Mouse (Mus musculus): ENCODE results near the gene Jade1. TPM values are rescaled to one million over a fixed set of nuclear protein-coding genes. Genes with fewer than 3 reads are reported as not detected.

The Jade1 gene
- polyA plus RNA-seq, 1 experiment = 201 TPM

- Histone ChIP-seq H3K9me3 (replicated peaks; ENCODE audit: control insufficient read depth, insufficient read depth, low read length, poor library complexity, severe bottlenecking) (no peaks in the 10 kb centered on the region), H3K4me1 (ENCODE audit: control insufficient read depth, insufficient read depth, low read length) (peaks cover 5% of the 10 kb centered on the region), H3K9ac (ENCODE audit: low read depth, poor library complexity, severe bottlenecking) (no peak overlapping the region), H3K27me3 (ENCODE audit: control insufficient read depth, insufficient read depth, low read length, poor library complexity, severe bottlenecking) (no peaks in the 10 kb centered on the region), H3K27ac (ENCODE audit: insufficient read depth, low read length) (peak overlapping the region; percentile 20; the same call in 1 of the 2 replicates), H3K36me3 (ENCODE audit: control insufficient read depth, insufficient read depth, low read length, poor library complexity, severe bottlenecking) (peaks cover 98% of the 10 kb centered on the region), H3K4me3 (ENCODE audit: low read depth, low read length) (no peak overlapping the region)
- TF ChIP-seq CTCF (IDR thresholded peaks at IDR 0.05; ENCODE audit: low read depth, low read length) = no peak
- TF ChIP-seq EP300 (IDR thresholded peaks at IDR 0.05; ENCODE audit: insufficient read depth, low read depth, low read length) = no peak
- TF ChIP-seq POLR2A (IDR thresholded peaks at IDR 0.05; ENCODE audit: insufficient read depth, low read length) = no peak
Observed at GRCm38 (mm10) chr3:41594097-41594879, 38.8 kb downstream of the Jade1 start.

- Histone ChIP-seq H3K4me3 (ENCODE audit: low read depth, low read length) (no peak overlapping the region), H3K36me3 (ENCODE audit: control insufficient read depth, insufficient read depth, low read length, poor library complexity, severe bottlenecking) (peaks cover 98% of the 10 kb centered on the region), H3K9ac (ENCODE audit: low read depth, poor library complexity, severe bottlenecking) (no peak overlapping the region), H3K9me3 (replicated peaks; ENCODE audit: control insufficient read depth, insufficient read depth, low read length, poor library complexity, severe bottlenecking) (no peaks in the 10 kb centered on the region), H3K27ac (ENCODE audit: insufficient read depth, low read length) (no peak overlapping the region), H3K27me3 (ENCODE audit: control insufficient read depth, insufficient read depth, low read length, poor library complexity, severe bottlenecking) (no peaks in the 10 kb centered on the region), H3K4me1 (ENCODE audit: control insufficient read depth, insufficient read depth, low read length) (peaks cover 8% of the 10 kb centered on the region)
- TF ChIP-seq POLR2A (IDR thresholded peaks at IDR 0.05; ENCODE audit: insufficient read depth, low read length) (no peak), CTCF (IDR thresholded peaks at IDR 0.05; ENCODE audit: low read depth, low read length) (no peak), EP300 (IDR thresholded peaks at IDR 0.05; ENCODE audit: insufficient read depth, low read depth, low read length) (no peak)
Observed at GRCm38 (mm10) chr3:41595010-41595409, 39.5 kb downstream of the Jade1 start.

GRCm38 (mm10) chr3:41597036-41597435 is 41.5 kb downstream of the Jade1 start:
- Histone ChIP-seq H3K36me3 (ENCODE audit: control insufficient read depth, insufficient read depth, low read length, poor library complexity, severe bottlenecking) (peaks cover 96% of the 10 kb centered on the region), H3K9ac (ENCODE audit: low read depth, poor library complexity, severe bottlenecking) (no peak overlapping the region), H3K27me3 (ENCODE audit: control insufficient read depth, insufficient read depth, low read length, poor library complexity, severe bottlenecking) (no peaks in the 10 kb centered on the region), H3K9me3 (replicated peaks; ENCODE audit: control insufficient read depth, insufficient read depth, low read length, poor library complexity, severe bottlenecking) (no peaks in the 10 kb centered on the region), H3K27ac (ENCODE audit: insufficient read depth, low read length) (0 out of 2 replicates have a peak overlapping the region, but pooled peaks have one; percentile 3), H3K4me1 (ENCODE audit: control insufficient read depth, insufficient read depth, low read length) (peaks cover 4% of the 10 kb centered on the region), H3K4me3 (ENCODE audit: low read depth, low read length) (no peak overlapping the region)
- TF ChIP-seq EP300 (IDR thresholded peaks at IDR 0.05; ENCODE audit: insufficient read depth, low read depth, low read length) (no peak), CTCF (IDR thresholded peaks at IDR 0.05; ENCODE audit: low read depth, low read length) (no peak), POLR2A (IDR thresholded peaks at IDR 0.05; ENCODE audit: insufficient read depth, low read length) (no peak)

GRCm38 (mm10) chr3:41598412-41598811 is 42.9 kb downstream of the Jade1 start:
- Histone ChIP-seq H3K9me3 (replicated peaks; ENCODE audit: control insufficient read depth, insufficient read depth, low read length, poor library complexity, severe bottlenecking) (no peaks in the 10 kb centered on the region), H3K4me3 (ENCODE audit: low read depth, low read length) (no peak overlapping the region), H3K36me3 (ENCODE audit: control insufficient read depth, insufficient read depth, low read length, poor library complexity, severe bottlenecking) (peaks cover 95% of the 10 kb centered on the region), H3K9ac (ENCODE audit: low read depth, poor library complexity, severe bottlenecking) (no peak overlapping the region), H3K4me1 (ENCODE audit: control insufficient read depth, insufficient read depth, low read length) (peaks cover 4% of the 10 kb centered on the region), H3K27me3 (ENCODE audit: control insufficient read depth, insufficient read depth, low read length, poor library complexity, severe bottlenecking) (no peaks in the 10 kb centered on the region), H3K27ac (ENCODE audit: insufficient read depth, low read length) (peak overlapping the region; percentile 3; the same call in 1 of the 2 replicates)
- TF ChIP-seq EP300 (IDR thresholded peaks at IDR 0.05; ENCODE audit: insufficient read depth, low read depth, low read length) = no peak
- TF ChIP-seq POLR2A (IDR thresholded peaks at IDR 0.05; ENCODE audit: insufficient read depth, low read length) = no peak
- no peak for TF ChIP-seq CTCF (IDR thresholded peaks at IDR 0.05; ENCODE audit: low read depth, low read length)

GRCm38 (mm10) chr3:41599226-41599625 is 43.7 kb downstream of the Jade1 start:
- Histone ChIP-seq H3K4me3 (ENCODE audit: low read depth, low read length) (no peak overlapping the region), H3K9me3 (replicated peaks; ENCODE audit: control insufficient read depth, insufficient read depth, low read length, poor library complexity, severe bottlenecking) (no peaks in the 10 kb centered on the region), H3K9ac (ENCODE audit: low read depth, poor library complexity, severe bottlenecking) (no peak overlapping the region), H3K27ac (ENCODE audit: insufficient read depth, low read length) (no peak overlapping the region; the same call in 1 of the 2 replicates), H3K36me3 (ENCODE audit: control insufficient read depth, insufficient read depth, low read length, poor library complexity, severe bottlenecking) (peaks cover 95% of the 10 kb centered on the region), H3K4me1 (ENCODE audit: control insufficient read depth, insufficient read depth, low read length) (peaks cover 4% of the 10 kb centered on the region), H3K27me3 (ENCODE audit: control insufficient read depth, insufficient read depth, low read length, poor library complexity, severe bottlenecking) (no peaks in the 10 kb centered on the region)
- TF ChIP-seq EP300 (IDR thresholded peaks at IDR 0.05; ENCODE audit: insufficient read depth, low read depth, low read length) (no peak), POLR2A (IDR thresholded peaks at IDR 0.05; ENCODE audit: insufficient read depth, low read length) (no peak), CTCF (IDR thresholded peaks at IDR 0.05; ENCODE audit: low read depth, low read length) (no peak)
